In genomic region chr1:138912156-138912616, GRCm38 (mm10) we compare ENCODE assay signal across 8 mouse cellular contexts. TPM values are rescaled to one million over a fixed set of nuclear protein-coding genes. Genes with fewer than 3 reads are reported as not detected.
DNase-seq lines count a peak whose midpoint lies in the region; ATAC-seq and TF ChIP-seq lines count a peak whose summit lies in the region.

No protein-coding gene starts in this region.

- H3K4me3 ChIP-seq in midbrain, embryonic 11.5 days (ENCODE audit: low read depth, low read length), result no peak overlapping the region
- H3K4me3 ChIP-seq in midbrain, embryonic 10.5 days, result no peak overlapping the region
- peak overlapping the region; percentile 24 for H3K4me3 ChIP-seq in heart, adult 2 months
- no peak overlapping the region for H3K4me3 ChIP-seq in myocyte
- no peak overlapping the region for H3K4me3 ChIP-seq in hindbrain, embryonic 14.5 days (replicated peaks; ENCODE audit: low read length)

- DNase-seq in midbrain, embryonic 11.5 days (ENCODE audit: low spot score, missing footprints), result peak; percentile 81
- no peak for DNase-seq in midbrain, embryonic 10.5 days (ENCODE audit: low spot score)
- peak; percentile 42 for DNase-seq in adrenal gland, adult 8-10 months
- DNase-seq in heart, adult 2 months, result peak; percentile 56 to 82
- DNase-seq in kidney, postnatal 10 days, result peak; percentile 25
- DNase-seq in hindbrain, embryonic 14.5 days (ENCODE audit: low spot score), result no peak
- no peak for DNase-seq in urinary bladder, postnatal 10 days (ENCODE audit: low spot score)

- H3K27ac ChIP-seq in midbrain, embryonic 11.5 days (ENCODE audit: low read depth, low read length), result no peak overlapping the region
- H3K27ac ChIP-seq in midbrain, embryonic 10.5 days (replicated peaks), result no peak overlapping the region
- peak overlapping the region; percentile 44; the same call in 1 of the 2 replicates for H3K27ac ChIP-seq in heart, adult 2 months
- no peak overlapping the region for H3K27ac ChIP-seq in hindbrain, embryonic 14.5 days

- H3K9ac ChIP-seq in midbrain, embryonic 11.5 days (ENCODE audit: low read length), result no peak overlapping the region
- H3K9ac ChIP-seq in heart, adult 2 months (ENCODE audit: low read depth, low read length), result peak overlapping the region; percentile 25; the same call in 1 of the 2 replicates
- no peak overlapping the region for H3K9ac ChIP-seq in hindbrain, embryonic 14.5 days

- H3K36me3 ChIP-seq in midbrain, embryonic 11.5 days (ENCODE audit: control insufficient read depth, insufficient read depth, low read length), result no peaks in the 10 kb centered on the region
- H3K36me3 ChIP-seq in midbrain, embryonic 10.5 days, result no peaks in the 10 kb centered on the region
- H3K36me3 ChIP-seq in heart, adult 2 months (ENCODE audit: control insufficient read depth, insufficient read depth, low read length), result no peaks in the 10 kb centered on the region
- H3K36me3 ChIP-seq in myocyte (ENCODE audit: control insufficient read depth, insufficient read depth), result no peaks in the 10 kb centered on the region
- no peaks in the 10 kb centered on the region for H3K36me3 ChIP-seq in hindbrain, embryonic 14.5 days (replicated peaks; ENCODE audit: control insufficient read depth, insufficient read depth)

- H3K4me1 ChIP-seq in midbrain, embryonic 11.5 days (ENCODE audit: control insufficient read depth, insufficient read depth, low read length), result no peaks in the 10 kb centered on the region
- H3K4me1 ChIP-seq in midbrain, embryonic 10.5 days, result no peaks in the 10 kb centered on the region
- H3K4me1 ChIP-seq in heart, adult 2 months (ENCODE audit: control insufficient read depth, insufficient read depth, low read length), result peaks cover 3% of the 10 kb centered on the region; the same call in 1 of the 2 replicates
- H3K4me1 ChIP-seq in hindbrain, embryonic 14.5 days (replicated peaks; ENCODE audit: control insufficient read depth, insufficient read depth, low read length), result no peaks in the 10 kb centered on the region; the same call in 1 of the 2 replicates

- ATAC-seq in midbrain, embryonic 11.5 days (ENCODE audit: low FRiP score), result no peak
- ATAC-seq in hindbrain, embryonic 14.5 days (ENCODE audit: low FRiP score), result no peak

- H3K4me2 ChIP-seq in midbrain, embryonic 11.5 days, result no peak overlapping the region
- H3K4me2 ChIP-seq in myocyte (ENCODE audit: low read depth), result peak overlapping the region; percentile 56
- no peak overlapping the region for H3K4me2 ChIP-seq in hindbrain, embryonic 14.5 days (replicated peaks)

- H3K9me3 ChIP-seq in midbrain, embryonic 11.5 days (ENCODE audit: control insufficient read depth, low read length), result no peaks in the 10 kb centered on the region
- H3K9me3 ChIP-seq in midbrain, embryonic 10.5 days (replicated peaks), result no peaks in the 10 kb centered on the region
- no peaks in the 10 kb centered on the region for H3K9me3 ChIP-seq in hindbrain, embryonic 14.5 days (ENCODE audit: control insufficient read depth, low read length)

- TF ChIP-seq EP300 in heart, adult 2 months (IDR thresholded peaks at IDR 0.05; ENCODE audit: insufficient read depth, low read depth, low read length), result peak; percentile 84

- no peak for TF ChIP-seq POLR2A in heart, adult 2 months (IDR thresholded peaks at IDR 0.05; ENCODE audit: insufficient read depth, low read depth, low read length)
- no peak for TF ChIP-seq POLR2A in myocyte (IDR thresholded peaks at IDR 0.05; ENCODE audit: insufficient read length, low read depth)

- 56% methylated on average over 8 of the region's 8 CpGs for WGBS in midbrain, embryonic 11.5 days
- 59% methylated on average over 8 of the region's 8 CpGs for WGBS in midbrain, embryonic 10.5 days
- 7% methylated on average over 8 of the region's 8 CpGs for WGBS in heart, adult 2 months
- WGBS in hindbrain, embryonic 14.5 days, result 60% methylated on average over 8 of the region's 8 CpGs

- H3K27me3 ChIP-seq in midbrain, embryonic 11.5 days (ENCODE audit: control insufficient read depth, insufficient read depth, low read length), result no peaks in the 10 kb centered on the region
- no peaks in the 10 kb centered on the region for H3K27me3 ChIP-seq in midbrain, embryonic 10.5 days (ENCODE audit: low read depth, poor library complexity, severe bottlenecking)
- no peaks in the 10 kb centered on the region for H3K27me3 ChIP-seq in heart, adult 2 months (ENCODE audit: control insufficient read depth, insufficient read depth, low read length)
- no peaks in the 10 kb centered on the region for H3K27me3 ChIP-seq in myocyte (ENCODE audit: control insufficient read depth, insufficient read depth, insufficient read length)
- no peaks in the 10 kb centered on the region for H3K27me3 ChIP-seq in hindbrain, embryonic 14.5 days (ENCODE audit: control insufficient read depth, insufficient read depth, low read length)

- H3ac ChIP-seq in myocyte (ENCODE audit: control insufficient read depth, insufficient read length), result no peak overlapping the region

- TF ChIP-seq CTCF in heart, adult 2 months (IDR thresholded peaks at IDR 0.05), result peak; percentile 68

- intact Hi-C loops in heart, adult 2 months (cut with DNase I), result loop anchor here (2.0 to 5.0 kb wide), 3 partner anchors 17 to 245 kb away; no protein-coding TSS in a partner anchor

- H3K79me2 ChIP-seq in heart, adult 2 months (replicated peaks; ENCODE audit: control insufficient read depth, insufficient read depth, low read length), result no peaks in the 10 kb centered on the region
- no peaks in the 10 kb centered on the region for H3K79me2 ChIP-seq in myocyte (ENCODE audit: control insufficient read depth, insufficient read depth)

TF ChIP-seq in myocyte, 11 proteins besides CTCF, POLR2A, EP300 and RAD21:
- no peak for TF ChIP-seq POLR2AphosphoS2 (IDR thresholded peaks at IDR 0.05; ENCODE audit: insufficient read length, low read depth)

RNA-seq across cellular contexts. Expression of gene Dennd1b, which starts 51.0 kb away (rescaled TPM):
- polyA plus RNA-seq in midbrain, embryonic 11.5 days (2014; fragmentation: Nextera tagmentation; extraction: Ambion mirVana), result 12.2 and 13.3 TPM in 2 replicates
- polyA plus RNA-seq in midbrain, embryonic 10.5 days (2016; fragmentation: Nextera tagmentation; extraction: Ambion mirVana), result 6.4 and 9.4 TPM in 2 replicates
- total RNA-seq in adrenal gland, adult 8-10 months (2022), result 10 to 100 TPM; 26.2 to 36.5 (median 28.1) TPM
- total RNA-seq in heart, adult 2 months (2021), result 10 to 100 TPM; 22.3 to 23.7 TPM
- polyA plus RNA-seq in heart, adult 2 months (2012; rRNA removed), result 6.4 and 17.1 TPM in 2 replicates
- 1.3 TPM for polyA plus RNA-seq in myocyte (2012; fragmentation: generic; extraction: Trizol)
- polyA plus RNA-seq in hindbrain, embryonic 14.5 days (2014; fragmentation: Nextera tagmentation; extraction: Ambion mirVana), result 8.5 and 11.2 TPM in 2 replicates

RNA-seq across cellular contexts. Expression of gene 2310009B15Rik, which starts 55.5 kb away (rescaled TPM):
- 57.0 and 63.0 TPM in 2 replicates for polyA plus RNA-seq in midbrain, embryonic 11.5 days (2014; fragmentation: Nextera tagmentation; extraction: Ambion mirVana)
- polyA plus RNA-seq in midbrain, embryonic 10.5 days (2016; fragmentation: Nextera tagmentation; extraction: Ambion mirVana), result 45.3 and 47.1 TPM in 2 replicates
- 10 to 100 TPM; 19.5 to 24.4 (median 19.9) TPM for total RNA-seq in adrenal gland, adult 8-10 months (2022)
- total RNA-seq in heart, adult 2 months (2021), result 1 to 10 TPM; 8.0 to 8.3 TPM
- 12.2 and 13.1 TPM in 2 replicates for polyA plus RNA-seq in heart, adult 2 months (2012; rRNA removed)
- polyA plus RNA-seq in myocyte (2012; fragmentation: generic; extraction: Trizol), result 66.0 TPM
- 32.5 and 37.1 TPM in 2 replicates for polyA plus RNA-seq in hindbrain, embryonic 14.5 days (2014; fragmentation: Nextera tagmentation; extraction: Ambion mirVana)

Comparison
In these comparisons a context has a peak if more than half of its experiments do, and no peak if none do; other contexts are left out.
1. DNase-seq: peak in midbrain, embryonic 11.5 days (single experiment), adrenal gland, adult 8-10 months (single experiment), heart, adult 2 months (2 of 2) and kidney, postnatal 10 days (single experiment); none in midbrain, embryonic 10.5 days (single experiment), hindbrain, embryonic 14.5 days (single experiment) and urinary bladder, postnatal 10 days (single experiment).